Mouse (Mus musculus) ES-Bruce4 (cell line): ENCODE measurements around the gene Cspg5.

Source experiments
- CTCF ChIP-seq: IDR thresholded peaks from one replicate; pipeline ENCODE4 v1.8.1; 2011; ENCODE audit warnings: low read depth, low read length
- EP300 ChIP-seq: IDR thresholded peaks from 2 replicates; pipeline ENCODE4 v1.6.1; 2011; ENCODE audit warnings: low read depth, low read length; ENCODE audit not compliant: insufficient read depth
- POLR2A ChIP-seq: IDR thresholded peaks from one replicate; pipeline ENCODE4 v1.8.1; 2011; ENCODE audit warnings: low read length; ENCODE audit not compliant: insufficient read depth

- TF ChIP-seq EP300 = no peak
- no peak for TF ChIP-seq CTCF
- no peak for TF ChIP-seq POLR2A
These were observed 3.5 kb downstream of the Cspg5 start for GRCm38 (mm10) chr9:110247049-110247448.
